Mouse (Mus musculus) cerebellum, adult 8-10 months (tissue): ENCODE data around the gene Wwox.
"Not testable (repeated sequence)": the region's sequence is repeated elsewhere in the genome, so short reads cannot be mapped to it uniquely, and the experiment has no call there.

Experiments
- DNase-seq: peaks from one replicate; pipeline ENCODE4 v3.0.0; 2022

Gene Wwox

DNA sequence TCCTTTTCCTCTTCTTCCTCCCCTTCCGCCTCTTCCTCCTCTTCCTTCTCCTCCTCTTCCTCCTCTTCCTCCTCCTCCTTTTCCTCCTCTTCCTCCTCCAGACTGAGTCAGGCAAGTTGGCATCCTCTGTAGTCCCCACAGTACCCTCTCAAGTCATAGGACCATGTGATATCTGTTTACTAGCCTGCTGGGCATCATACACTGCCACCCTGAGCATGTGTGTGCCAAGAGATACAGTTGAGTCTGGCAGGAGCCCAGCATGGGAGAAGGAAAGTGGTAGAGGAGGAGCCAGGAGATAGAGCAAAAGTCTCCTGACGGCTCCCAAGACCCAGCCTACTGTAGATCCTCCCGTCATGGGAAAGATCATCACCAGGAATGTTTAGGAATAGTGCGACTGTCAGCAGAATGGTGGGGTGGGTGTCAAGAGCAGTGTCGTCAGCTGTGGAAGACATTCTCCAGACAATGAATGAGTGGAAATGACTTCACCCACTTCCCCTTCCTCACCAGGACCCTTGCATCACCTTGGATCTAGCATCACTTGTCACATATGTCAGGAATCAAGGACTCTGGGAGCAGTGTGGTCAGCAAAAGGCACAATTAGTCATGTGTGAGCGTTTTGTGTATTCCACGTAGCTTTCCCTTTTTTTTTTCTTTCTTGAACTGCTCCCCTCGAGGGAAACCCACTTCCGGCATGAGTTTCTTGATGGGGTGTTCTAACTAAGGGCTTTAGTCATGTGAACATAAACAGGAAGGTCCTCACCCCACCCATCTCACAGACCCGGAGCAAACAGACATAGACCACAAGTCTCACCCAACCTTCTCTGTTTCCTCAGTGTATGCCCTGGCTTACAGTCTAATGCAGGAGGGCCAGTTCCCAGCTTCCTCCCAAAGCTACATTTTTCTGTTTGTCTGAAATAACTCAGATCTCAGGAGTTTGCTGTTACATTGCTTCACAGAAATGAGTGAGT, 375.6 kb downstream of the Wwox start:
- no peak for DNase-seq

DNA sequence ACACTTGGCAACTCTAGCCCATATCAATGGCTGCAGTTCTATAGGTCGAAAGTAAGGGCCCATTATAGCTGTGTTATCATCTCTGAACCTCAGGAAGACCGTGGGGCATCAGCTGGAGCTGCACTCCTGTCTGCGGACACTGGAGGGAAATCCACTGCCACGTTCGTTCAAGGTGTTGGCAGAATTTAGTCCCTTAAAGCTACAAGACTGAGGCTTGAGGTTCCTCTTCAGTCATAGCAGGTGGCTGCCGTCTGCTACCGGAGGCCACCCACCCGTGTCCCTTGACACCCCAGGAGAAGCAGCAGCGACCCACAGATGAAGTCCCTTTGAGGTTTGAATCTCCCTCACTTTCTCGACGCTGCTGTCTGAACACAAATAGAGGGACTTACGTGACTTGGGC, 376.9 kb downstream of the Wwox start:
- no peak for DNase-seq

DNA sequence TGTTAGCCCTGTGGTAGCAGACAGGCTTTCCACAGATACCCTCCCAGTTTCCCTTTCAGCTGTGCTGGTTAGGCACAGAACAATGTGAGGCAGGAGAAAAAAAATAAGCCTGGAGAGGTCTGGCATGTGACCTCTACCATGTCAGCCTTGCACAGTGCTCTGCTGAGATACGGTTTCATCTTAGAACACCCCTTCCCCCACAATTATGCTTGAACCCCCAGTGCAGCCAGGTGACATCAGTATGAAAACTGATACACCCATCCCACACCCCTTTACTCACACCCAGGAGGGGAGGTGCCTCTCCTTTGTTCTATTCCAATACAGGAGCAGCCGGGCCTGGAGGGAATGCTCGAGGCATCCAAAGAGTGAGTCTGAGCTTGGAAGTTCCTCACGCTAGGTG, 377.5 kb downstream of the Wwox start:
- DNase-seq = no peak

DNA sequence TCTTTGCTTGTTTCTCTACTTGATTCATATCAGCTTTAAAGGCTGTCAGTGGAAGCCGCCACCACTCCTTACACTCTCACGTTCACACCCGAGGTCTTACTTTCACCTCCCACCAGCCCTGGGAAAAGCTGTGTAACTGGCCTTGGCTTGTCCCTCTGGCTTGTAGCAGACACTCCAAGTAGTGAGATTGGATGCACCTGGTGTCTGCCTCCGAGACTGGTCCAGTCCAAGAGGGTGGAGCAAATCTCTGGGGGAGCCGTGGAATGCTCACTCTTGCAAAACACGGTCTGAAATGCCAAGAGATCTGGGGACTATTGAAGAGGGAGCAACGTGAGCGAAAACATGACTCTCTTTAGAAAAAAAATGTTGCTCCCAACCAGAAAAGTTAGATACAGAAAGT, 382.1 kb downstream of the Wwox start:
- DNase-seq = no peak

DNA sequence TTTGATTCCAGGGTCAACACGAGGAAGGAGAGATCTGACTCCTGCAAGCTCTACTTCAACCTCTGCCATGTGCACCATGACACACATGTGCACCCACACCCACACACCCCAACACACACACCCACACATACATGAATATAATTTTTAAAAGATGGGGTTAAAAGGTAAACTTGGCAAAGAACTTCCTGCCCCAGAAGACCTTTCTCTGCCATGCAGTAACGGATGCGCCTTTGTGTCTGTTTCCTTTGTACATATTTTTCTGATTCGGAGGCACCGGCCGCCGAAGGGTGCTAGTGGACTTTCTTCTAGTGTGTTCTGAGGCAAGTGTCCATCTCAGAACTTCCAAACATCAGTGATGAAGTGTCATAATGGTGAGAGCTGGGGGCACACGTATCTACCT, 386.0 kb downstream of the Wwox start:
- no peak for DNase-seq

DNA sequence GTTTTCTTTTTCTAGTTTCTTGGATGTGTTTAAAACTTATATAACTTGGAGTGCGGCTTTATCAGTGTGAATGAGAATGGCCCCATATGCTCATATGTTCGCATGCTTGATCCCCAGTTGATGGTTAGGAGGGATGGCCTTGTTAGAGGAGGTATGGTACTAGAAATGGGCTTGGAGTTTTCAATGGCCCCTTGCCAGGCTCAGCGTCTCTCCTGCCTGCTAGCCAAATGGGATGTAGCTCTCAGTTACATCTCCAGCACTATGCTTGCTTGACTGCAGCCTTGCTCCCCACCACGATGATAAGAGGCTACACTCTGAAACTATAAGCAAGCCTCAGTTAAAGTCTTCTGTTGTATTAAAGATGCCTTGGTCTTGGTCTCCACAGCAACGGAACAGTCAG, 387.5 kb downstream of the Wwox start:
- DNase-seq = peak; percentile 9

DNA sequence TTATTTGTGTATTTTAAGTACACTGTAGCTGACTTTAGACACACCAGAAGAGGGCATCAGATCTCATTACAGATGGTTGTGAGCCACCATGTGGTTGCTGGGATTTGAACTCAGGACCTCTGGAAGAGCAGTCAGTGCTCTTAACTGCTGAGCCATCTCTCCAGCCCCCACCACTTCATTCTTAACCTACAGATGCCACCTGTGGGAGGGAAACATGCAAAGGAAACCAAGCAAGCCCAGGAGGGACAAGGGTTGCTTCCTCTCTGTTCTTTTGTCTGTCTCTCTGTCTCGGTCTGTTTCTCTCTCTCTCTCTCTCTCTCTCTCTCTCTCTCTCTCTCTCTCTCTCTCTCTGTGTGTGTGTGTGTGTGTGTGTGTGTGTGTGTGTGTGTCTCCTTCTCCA, 388.4 kb downstream of the Wwox start:
- DNase-seq = not testable (repeated sequence)

DNA sequence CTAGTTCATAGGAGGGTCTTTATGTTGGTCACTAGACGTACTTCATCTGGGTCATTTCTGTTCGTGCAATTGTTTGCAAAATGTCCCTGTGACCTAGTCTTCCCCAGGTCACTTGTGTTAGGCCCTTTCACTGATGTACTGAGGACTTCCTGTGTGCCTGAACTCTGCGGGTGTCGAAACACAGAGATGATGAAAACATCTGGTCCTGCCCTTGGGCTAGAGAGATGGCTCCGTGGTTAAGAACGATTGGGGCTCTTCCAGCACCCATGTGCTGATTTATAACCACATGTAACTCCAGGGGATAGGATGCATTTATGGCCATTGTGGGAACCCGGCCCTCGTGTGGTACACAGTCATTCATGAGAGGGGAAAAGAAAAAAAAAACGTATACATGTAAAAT, 392.1 kb downstream of the Wwox start:
- DNase-seq = no peak

DNA sequence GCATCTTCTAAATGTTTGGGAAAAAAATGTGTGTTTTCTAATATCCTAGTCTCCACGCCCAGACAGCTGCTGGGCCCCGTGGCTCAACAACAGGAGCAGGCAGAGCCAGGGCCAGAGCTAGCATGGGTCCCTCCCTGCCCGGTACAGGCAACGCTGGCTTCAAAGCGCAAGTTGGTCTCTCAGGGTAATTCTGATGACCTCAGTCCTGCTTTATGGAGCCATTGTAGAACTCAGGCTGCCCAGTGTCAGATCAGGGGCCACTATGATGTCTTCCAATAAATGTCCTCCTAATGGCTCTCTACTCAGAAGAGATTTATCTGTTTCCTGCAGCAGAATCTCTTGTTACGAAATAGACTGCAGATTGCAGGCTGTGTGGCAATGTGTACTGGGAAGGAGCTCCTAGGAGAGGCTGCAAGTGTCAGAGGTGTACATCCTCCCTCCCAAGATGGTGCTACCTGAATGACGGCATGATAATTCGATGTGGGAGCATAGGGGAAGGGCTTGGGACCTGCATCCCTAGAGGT, 392.9 kb downstream of the Wwox start:
- DNase-seq = no peak

DNA sequence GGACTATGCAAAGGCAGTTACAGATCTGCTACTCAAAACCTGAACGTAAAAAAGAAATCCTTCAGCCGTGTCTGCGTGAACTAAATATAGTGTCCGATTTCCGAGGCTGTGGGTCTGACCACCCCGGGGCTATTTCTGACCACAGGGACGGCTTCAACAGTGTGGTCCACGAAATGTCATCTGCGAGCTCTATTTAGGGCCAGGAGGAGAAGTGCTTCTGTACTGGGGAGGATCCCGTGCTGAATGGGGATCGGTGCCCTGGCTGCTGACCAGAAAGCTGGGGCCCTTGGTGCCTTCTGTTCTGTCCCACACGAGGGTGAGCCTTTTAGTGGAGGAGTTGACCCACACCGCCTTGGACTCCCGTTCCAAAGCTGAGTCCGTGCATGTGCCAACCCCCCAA, 395.3 kb downstream of the Wwox start:
- no peak for DNase-seq

DNA sequence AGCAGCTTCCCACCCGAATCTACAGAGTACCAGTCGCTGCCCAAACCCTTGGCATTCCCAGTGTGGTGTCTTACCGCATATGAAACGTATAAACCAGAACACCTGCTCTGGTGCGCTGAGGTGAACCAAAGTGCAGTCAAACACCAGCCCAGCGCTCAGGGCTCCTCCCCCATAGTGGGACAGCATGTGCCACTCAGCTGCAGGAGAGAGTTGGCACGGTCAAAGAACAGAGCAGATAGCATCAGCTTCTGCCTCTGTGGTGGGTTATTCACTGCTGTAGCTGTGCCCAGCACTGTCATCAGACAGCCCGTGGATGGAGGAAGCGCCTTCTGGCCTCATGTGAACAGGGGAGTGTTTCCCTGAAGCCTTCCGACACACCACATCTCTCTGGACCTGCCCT, 400.5 kb downstream of the Wwox start:
- DNase-seq = no peak

DNA sequence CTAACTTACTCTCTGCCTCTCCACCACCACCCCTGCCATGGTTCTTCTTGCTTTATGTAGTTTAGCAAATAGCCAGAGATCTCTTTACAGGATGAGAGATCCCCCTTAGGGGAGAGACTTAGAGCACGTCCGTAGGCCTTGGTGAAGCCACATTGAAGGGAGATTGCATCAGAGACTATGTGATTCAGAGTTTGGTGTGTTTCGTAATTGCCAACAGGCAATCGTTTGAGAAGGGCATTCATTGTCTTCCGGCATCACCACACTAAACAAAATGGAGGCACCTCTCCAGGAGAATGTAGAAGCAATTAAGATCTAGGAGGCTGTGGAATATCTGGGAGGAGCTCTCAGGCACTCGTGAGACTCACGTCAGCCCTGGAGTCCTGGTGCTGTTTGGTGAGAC, 408.2 kb downstream of the Wwox start:
- no peak for DNase-seq

DNA sequence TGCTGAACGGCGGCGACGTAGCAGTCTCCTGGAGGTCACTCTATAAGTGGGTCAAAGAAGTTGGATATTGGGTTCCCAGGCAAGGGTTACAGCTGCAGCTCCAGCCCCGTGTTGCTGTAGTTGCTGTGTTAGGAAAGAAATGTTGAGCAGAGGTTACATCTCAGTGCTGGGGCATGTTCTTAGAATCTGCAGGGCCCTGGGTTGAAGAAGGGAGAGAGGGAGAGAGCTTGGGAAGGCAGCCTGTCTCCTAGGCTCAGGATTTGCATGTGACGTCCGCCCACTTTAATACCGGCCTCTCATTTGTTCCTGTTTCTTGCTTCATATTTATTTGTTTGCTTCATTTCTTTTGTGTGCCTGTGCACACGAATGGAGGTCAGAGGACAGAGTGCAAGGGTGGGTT, 410.0 kb downstream of the Wwox start:
- no peak for DNase-seq

DNA sequence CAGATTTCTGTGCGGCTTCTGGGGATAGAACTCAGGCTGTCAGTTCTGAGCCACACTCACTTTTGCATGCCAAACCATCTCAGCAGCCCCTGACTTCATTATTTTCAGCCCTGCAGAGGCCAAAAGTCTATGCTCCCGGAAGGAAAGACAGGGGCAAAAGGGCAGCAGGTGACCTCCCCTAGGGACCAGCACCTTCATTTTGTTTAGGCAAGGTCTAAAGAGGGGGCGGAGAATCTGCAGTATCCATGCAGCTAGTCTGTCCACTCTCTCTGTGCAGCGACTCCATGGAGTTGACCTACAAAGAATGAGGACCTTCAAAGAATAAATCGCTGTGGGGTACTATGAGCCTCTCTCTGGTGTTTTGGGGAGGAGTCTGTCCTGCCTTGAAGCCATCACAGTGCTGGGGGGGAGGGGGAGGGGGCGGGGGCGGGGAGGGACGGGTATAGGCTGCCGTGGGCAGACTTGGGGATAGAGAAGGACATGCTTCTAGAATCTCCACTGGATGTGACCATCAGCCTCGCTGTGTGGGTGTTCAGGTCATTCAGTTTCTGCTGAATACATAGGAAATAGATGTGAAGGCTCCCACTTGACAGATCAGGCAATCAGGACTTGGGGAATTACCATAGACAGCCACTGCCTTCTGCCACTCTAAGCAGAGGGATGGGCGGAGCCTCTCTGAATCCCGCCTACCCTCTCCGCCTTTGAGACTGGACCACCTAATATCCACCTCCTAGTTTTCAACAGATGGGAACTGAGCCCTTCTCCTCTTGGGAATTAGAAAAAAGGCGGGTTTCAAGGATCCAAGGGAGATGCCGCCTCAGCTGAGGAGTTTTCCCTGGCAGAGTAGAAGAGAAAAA, 410.8 kb downstream of the Wwox start:
- DNase-seq = no peak

DNA sequence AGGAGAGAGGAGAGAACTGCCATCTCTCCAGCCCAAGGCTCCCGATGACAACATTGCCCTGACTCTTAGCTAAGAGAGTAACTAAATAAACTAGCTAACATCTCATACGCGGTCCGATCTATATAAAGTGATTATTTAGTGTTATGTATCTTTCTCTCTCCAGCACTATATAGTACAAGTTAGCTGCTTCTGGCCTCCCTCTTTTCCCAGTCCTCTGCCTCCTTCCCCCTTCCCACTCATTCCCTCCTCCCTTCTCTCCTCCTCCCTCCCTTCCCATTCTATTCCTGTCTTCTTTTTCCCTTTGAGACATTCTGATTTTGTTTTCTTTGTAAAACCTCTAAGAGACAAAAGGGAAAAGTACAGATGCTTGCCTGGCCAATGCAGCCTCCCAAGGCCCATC, 414.3 kb downstream of the Wwox start:
- no peak for DNase-seq

DNA sequence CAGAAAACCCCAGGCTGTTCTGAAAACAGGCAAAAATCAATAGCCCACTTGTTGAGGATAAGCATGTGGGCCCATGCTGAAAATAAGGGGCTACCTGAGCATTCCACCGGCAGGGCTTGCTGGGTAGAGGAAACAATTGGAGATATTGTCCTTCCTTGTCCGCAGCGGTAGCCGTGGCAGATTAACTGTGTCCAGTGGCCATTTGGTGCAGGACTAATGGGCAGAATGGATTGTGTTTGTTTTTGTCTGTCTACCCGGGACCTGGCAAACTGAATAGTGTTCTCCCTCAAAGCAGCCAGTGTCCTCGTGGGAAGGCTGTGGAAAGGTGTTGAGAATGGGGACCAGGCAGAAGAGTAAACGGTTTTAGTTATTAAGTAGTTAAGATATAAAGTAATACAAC, 416.4 kb downstream of the Wwox start:
- no peak for DNase-seq

DNA sequence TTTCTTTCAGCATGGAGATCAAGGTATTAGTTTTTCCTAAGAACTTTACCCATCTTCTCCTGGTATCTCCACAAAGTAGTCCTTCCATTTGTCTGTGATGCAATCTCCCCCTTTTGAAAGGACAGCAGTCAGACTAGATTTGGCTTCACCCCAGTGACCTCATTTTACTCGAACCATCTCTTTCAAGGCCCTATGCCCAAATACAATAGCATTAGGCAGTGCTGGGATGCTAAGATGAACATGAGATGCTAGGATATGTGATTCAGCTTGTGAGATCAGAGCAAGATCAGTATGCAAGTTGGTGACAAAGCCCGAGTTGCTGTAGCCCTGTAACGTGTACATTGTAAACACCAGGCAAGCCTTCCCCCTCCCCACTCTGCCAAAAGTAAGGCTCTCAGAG, 426.5 kb downstream of the Wwox start:
- no peak for DNase-seq

DNA sequence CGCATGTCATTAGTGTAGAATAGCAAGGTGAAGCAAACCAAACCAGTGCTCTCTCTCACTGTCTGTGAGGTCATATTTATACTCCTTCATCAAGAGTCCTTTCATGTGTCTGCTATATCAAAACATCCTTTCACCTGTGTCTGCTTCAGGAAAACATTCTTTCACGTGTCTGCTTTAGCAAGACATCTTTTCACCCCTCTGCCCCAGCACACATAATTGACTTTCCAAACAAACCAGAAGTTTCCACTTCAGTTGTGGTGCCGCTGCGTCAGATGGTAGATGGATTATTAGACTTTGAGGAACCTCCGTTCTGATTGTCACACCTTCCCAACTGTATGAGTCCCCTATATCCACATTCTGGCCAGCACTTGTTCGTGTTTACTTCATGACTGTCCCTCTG, 429.9 kb downstream of the Wwox start:
- DNase-seq = no peak

DNA sequence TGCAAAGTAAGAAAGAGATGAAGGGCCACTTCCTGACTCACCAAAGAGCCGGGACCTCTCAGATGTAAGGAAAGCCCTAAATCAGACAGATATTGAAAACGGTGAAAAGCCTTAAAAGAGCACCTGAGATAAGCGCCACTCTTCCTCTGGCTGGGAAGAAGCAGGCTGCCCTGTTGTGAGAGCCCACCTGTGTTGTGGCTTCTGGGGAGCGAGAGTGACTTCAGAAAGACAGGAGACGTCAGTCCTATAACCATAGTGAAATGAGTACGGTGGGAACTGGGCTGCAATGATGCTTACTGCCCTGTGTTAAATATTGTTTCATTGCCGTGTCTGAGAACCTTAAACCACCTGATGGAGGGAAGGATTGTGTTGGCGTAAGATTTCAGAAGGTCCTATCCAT, 431.0 kb downstream of the Wwox start:
- DNase-seq = no peak

DNA sequence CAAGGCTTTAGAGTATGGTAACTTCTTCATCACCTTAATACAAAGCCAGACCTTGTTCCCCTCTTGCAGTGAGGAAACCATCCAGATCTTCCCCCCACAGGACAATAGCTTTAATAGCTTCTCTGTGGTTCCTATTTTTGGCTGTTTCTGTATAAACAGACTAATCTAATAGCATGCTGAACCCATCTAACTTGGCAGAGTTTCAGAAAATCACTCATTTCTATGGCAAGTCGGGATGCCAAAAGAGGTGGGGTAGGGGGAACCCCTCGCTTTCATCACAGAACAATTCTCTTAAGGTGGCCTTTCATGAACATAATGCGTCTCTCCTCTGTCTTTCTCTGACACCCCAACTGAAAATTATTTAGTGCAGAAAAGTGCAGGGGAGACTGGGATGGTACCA, 433.0 kb downstream of the Wwox start:
- no peak for DNase-seq

DNA sequence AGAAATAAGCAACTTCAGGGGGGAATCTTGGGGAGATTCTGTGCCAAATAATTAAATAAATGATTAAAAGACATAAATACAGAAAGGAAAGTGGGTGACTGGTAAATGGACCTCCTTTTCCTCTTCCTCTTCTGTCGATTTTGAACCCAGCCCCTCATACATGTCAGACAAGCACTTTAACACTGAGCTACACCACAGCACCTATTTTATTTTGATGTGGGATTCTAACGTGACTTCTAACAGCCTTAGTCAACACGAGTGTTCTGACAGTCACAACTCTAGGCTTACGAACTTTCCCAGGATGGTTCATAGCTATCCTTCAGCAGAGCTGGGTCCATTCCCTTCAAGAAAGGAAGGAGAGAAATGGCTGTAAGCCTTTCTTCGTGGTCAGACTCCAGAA, 435.7 kb downstream of the Wwox start:
- DNase-seq = no peak

DNA sequence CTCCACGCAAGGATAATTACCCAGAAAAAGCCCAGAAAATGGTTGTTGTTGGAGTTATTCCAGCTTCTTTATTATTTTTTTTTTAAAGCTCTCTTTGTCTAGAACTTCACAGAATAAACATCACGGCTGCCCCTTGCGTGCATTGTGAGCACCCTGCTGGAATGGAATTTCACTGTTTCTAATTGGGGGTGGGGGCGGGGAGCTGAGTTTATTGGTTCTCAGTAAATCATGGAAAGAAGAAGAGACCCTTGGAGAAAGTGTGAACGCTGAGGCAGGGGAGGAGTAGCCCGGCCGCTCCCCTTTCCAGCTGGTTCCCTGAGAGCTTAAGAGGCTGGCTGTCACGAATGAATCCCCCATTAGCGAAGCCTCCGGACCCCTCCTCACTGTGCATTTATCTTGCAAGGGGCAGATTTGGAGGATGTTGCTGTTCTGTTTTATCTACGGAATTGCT, 436.7 kb downstream of the Wwox start:
- no peak for DNase-seq

DNA sequence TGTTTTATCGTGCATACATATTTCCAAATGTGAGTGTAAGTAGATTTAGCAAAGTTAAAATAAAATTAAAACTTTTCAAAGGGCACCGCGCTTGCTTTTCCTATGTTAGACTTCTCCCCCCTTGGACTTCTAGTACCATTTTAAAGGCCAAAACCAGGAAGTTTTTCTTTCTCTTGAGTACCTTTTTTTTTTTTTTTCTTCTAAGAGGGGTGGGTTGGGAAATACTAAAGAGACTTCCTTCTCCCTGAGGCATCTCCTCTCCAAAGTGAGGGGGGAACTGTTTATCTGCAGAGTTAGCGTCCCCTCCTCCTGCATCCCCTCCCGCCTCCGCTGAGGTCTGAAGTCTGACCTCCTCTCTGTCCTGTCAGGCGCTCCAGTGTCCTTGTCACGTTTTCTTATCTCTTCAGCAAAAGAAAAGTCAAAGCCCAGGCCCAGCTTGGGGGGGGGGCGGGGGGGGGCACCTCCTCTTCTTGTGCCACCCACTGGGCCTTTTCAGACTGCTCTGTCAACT, 437.3 kb downstream of the Wwox start:
- no peak for DNase-seq

DNA sequence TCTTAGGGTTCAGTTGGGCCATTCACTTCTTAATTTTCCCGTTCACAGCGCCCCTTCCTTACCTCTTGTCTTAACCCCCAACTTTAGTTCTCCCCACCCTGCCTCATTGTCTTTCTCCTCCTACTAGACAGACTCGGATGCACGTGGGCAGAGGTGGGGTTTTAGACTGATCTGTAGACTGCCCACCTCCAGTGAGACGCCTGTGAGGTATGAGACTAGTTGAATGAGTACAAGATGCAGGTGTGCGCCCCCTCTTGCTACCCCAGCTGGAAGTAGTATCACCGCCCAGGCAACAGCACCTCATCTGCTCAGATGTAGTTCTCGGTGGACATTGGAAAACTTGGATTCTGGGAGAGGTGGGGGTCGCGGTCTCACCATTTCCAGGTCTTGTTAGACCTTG, 437.8 kb downstream of the Wwox start:
- no peak for DNase-seq
